Mouse (Mus musculus): ENCODE results near the gene Ssr4.

Gene Ssr4

GRCm38 (mm10) chrX:73815072-73815471, 28.2 kb downstream of the Ssr4 start:
- DNase-seq = no peak

DNA sequence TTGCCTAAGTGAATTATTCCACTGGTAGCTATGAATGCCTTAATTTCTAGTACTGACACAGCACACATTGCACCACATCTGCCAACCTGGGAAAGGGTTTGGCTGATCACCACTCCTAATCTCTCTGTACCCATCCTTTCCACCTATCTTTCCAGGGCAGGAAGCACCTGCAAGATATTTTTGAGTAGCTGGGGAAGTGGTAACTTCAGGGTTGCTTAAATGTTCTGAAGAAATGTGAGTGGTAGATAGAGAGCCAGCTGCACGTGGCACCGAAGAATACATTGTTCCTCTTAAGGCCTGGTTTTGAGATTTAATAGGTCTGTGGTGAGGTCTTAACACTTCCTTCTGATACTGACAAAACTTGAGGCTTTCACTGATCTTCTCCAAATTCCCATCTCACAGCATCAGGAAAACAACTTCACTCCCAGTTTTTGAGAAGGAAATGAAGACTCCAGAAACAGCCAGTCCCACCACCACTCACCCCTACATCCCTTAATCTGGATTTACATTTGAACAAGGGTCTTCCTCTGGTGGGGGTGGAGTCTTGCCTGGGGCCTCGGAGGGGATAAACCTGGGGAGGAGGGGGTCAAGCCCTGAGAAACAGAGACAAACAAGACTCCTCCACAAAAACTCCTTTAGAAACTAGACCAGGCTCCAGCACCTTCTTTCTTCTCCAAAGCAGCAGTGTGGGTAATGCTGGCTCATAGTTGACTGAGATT, 29.9 kb downstream of the Ssr4 start:
- no peak for DNase-seq

GRCm38 (mm10) chrX:73823747-73824146, 36.9 kb downstream of the Ssr4 start:
- peak; percentile 7 to 11 for DNase-seq

GRCm38 (mm10) chrX:73824185-73825151, 37.6 kb downstream of the Ssr4 start, which contains the start of gene Pdzd4:
Pdzd4 (minus strand) TSS chrX:73824969.
- DNase-seq = peak; percentile 67 to 80

GRCm38 (mm10) chrX:73835731-73836130, 48.9 kb downstream of the Ssr4 start:
- no peak for DNase-seq

GRCm38 (mm10) chrX:73836691-73837090, 49.9 kb downstream of the Ssr4 start:
- DNase-seq = no peak

All from cerebellum, postnatal 36 days (tissue).